ENCODE assay signal across 9 mouse cellular contexts in genomic region chr13:75931073-75931472, GRCm38 (mm10). TPM values are rescaled to one million over a fixed set of nuclear protein-coding genes. Genes with fewer than 3 reads are reported as not detected.
DNase-seq lines count a peak whose midpoint lies in the region; ATAC-seq and TF ChIP-seq lines count a peak whose summit lies in the region.
"Had no signal": no experiment of that assay in that cellular context is flagged by ENCODE, and none has a peak within 500 bp of the region (broad histone marks: within the 10 kb centered on the region; RNA-seq: fewer than 3 reads in every experiment).

No protein-coding gene starts in this region.

- no peaks in the 10 kb centered on the region for H3K27me3 ChIP-seq in forebrain, embryonic 10.5 days (ENCODE audit: poor library complexity, severe bottlenecking)
- H3K27me3 ChIP-seq in liver, embryonic 16.5 days (ENCODE audit: control insufficient read depth, insufficient read depth, low read depth, low read length), result no peaks in the 10 kb centered on the region
- no peaks in the 10 kb centered on the region for H3K27me3 ChIP-seq in thymus, adult 2 months (ENCODE audit: control insufficient read depth, insufficient read depth, low read length)
- H3K27me3 ChIP-seq: embryonic facial prominence, embryonic 15.5 days had no signal

- H3K27ac ChIP-seq in forebrain, embryonic 10.5 days, result peak overlapping the region; percentile 40; the same call in 1 of the 2 replicates
- H3K27ac ChIP-seq in liver, embryonic 16.5 days (ENCODE audit: low read length), result no peak overlapping the region
- no peak overlapping the region for H3K27ac ChIP-seq in thymus, adult 2 months (ENCODE audit: control insufficient read depth, insufficient read depth, low read length)
- H3K27ac ChIP-seq: embryonic facial prominence, embryonic 15.5 days had no signal

- no peak for TF ChIP-seq POLR2A in thymus, adult 2 months (IDR thresholded peaks at IDR 0.05; ENCODE audit: control insufficient read depth, extremely low read depth, insufficient read depth, low read length, poor library complexity)

- peaks cover 7% of the 10 kb centered on the region; the same call in 1 of the 2 replicates for H3K4me1 ChIP-seq in forebrain, embryonic 10.5 days
- H3K4me1 ChIP-seq in liver, embryonic 16.5 days (ENCODE audit: control insufficient read depth, low read depth, low read length), result no peaks in the 10 kb centered on the region
- H3K4me1 ChIP-seq in thymus, adult 2 months (replicated peaks; ENCODE audit: control insufficient read depth, insufficient read depth, low read length), result peaks cover 2% of the 10 kb centered on the region; the same call in 1 of the 2 replicates
- H3K4me1 ChIP-seq: embryonic facial prominence, embryonic 15.5 days had no signal

- TF ChIP-seq CTCF in thymus, adult 2 months (IDR thresholded peaks at IDR 0.05; ENCODE audit: borderline replicate concordance, control insufficient read depth, extremely low read depth, insufficient read depth, low read length, poor library complexity), result no peak

- no peak overlapping the region for H3K4me2 ChIP-seq in liver, embryonic 16.5 days (ENCODE audit: low read depth, low read length)
- H3K4me2 ChIP-seq: embryonic facial prominence, embryonic 15.5 days had no signal

- H3K9ac ChIP-seq in liver, embryonic 16.5 days (ENCODE audit: low read depth, low read length), result no peak overlapping the region
- H3K9ac ChIP-seq: embryonic facial prominence, embryonic 15.5 days had no signal

- H3K36me3 ChIP-seq in forebrain, embryonic 10.5 days (replicated peaks), result peaks cover 69% of the 10 kb centered on the region
- H3K36me3 ChIP-seq in liver, embryonic 16.5 days (ENCODE audit: control insufficient read depth, insufficient read depth), result no peaks in the 10 kb centered on the region
- H3K36me3 ChIP-seq in thymus, adult 2 months (ENCODE audit: control insufficient read depth, insufficient read depth, low read length), result no peaks in the 10 kb centered on the region

- no peaks in the 10 kb centered on the region for H3K9me3 ChIP-seq in forebrain, embryonic 10.5 days
- no peaks in the 10 kb centered on the region for H3K9me3 ChIP-seq in liver, embryonic 16.5 days (replicated peaks; ENCODE audit: control insufficient read depth, low read length)
- H3K9me3 ChIP-seq: embryonic facial prominence, embryonic 15.5 days had no signal

- peak; percentile 61 for DNase-seq in gastrocnemius, postnatal 14 days
- DNase-seq in gastrocnemius, postnatal 25 days, result no peak
- DNase-seq in forebrain, embryonic 10.5 days (ENCODE audit: extremely low spot score, low spot score), result no peak
- DNase-seq in heart, postnatal 10 days, result peak; percentile 68
- peak; percentile 80 to 85 for DNase-seq in kidney, postnatal 4 days
- peak; percentile 79 for DNase-seq in retina, postnatal 1 day
- DNase-seq in thymus, adult 2 months, result no peak

- ATAC-seq in liver, embryonic 16.5 days (ENCODE audit: low read depth), result peak; percentile 94

- WGBS in forebrain, embryonic 10.5 days, result 60% methylated on average over 5 of the region's 5 CpGs
- WGBS in liver, embryonic 16.5 days (ENCODE audit: insufficient replicate concordance), result 14% methylated on average over 5 of the region's 5 CpGs
- 2% methylated on average over 5 of the region's 5 CpGs for WGBS in thymus, adult 2 months

- H3K4me3 ChIP-seq in forebrain, embryonic 10.5 days, result no peak overlapping the region
- no peak overlapping the region for H3K4me3 ChIP-seq in liver, embryonic 16.5 days (ENCODE audit: low read depth, low read length)
- no peak overlapping the region for H3K4me3 ChIP-seq in thymus, adult 2 months (ENCODE audit: control insufficient read depth, insufficient read depth, low read length)
- H3K4me3 ChIP-seq: embryonic facial prominence, embryonic 15.5 days had no signal

- intact Hi-C loops in gastrocnemius, postnatal 14 days (cut with DNase I; ENCODE audit: low total_unique reads), result no loop called here
- intact Hi-C loops in heart, postnatal 10 days (cut with DNase I), result no loop called here

RNA-seq across cellular contexts. Expression of gene Rhobtb3, which starts 12.7 kb away (rescaled TPM):
- 10 to 100 TPM; 12.0 to 16.4 TPM for total RNA-seq in gastrocnemius, postnatal 14 days (2021)
- 10 to 100 TPM; 11.6 to 15.8 TPM for total RNA-seq in gastrocnemius, postnatal 25 days (2021)
- 42.8 and 44.4 TPM in 2 replicates for polyA plus RNA-seq in forebrain, embryonic 10.5 days (2016; fragmentation: Nextera tagmentation; extraction: Ambion mirVana)
- 10 to 100 TPM; 23.9 to 25.9 TPM for total RNA-seq in heart, postnatal 10 days (2021)
- 3.6 and 4.0 TPM in 2 replicates for polyA plus RNA-seq in liver, embryonic 16.5 days (2015; fragmentation: Nextera tagmentation; extraction: Ambion mirVana)
- polyA plus RNA-seq in thymus, adult 2 months (2012; rRNA removed), result 0.61 and 1.4 TPM in 2 replicates

RNA-seq across cellular contexts. Expression of gene Spata9, which starts 35.9 kb away (rescaled TPM):
- total RNA-seq in gastrocnemius, postnatal 14 days (2021), result not detected
- total RNA-seq in gastrocnemius, postnatal 25 days (2021), result not detected
- polyA plus RNA-seq in forebrain, embryonic 10.5 days (2016; fragmentation: Nextera tagmentation; extraction: Ambion mirVana), result 0.64 and 1.2 TPM in 2 replicates
- not detected for total RNA-seq in heart, postnatal 10 days (2021)
- 0.47 and 0.49 TPM in 2 replicates for polyA plus RNA-seq in liver, embryonic 16.5 days (2015; fragmentation: Nextera tagmentation; extraction: Ambion mirVana)
- polyA plus RNA-seq in thymus, adult 2 months (2012; rRNA removed), result not detected in 2 replicates

Comparison
In these comparisons a context has a peak if more than half of its experiments do, and no peak if none do; other contexts are left out.
1. DNase-seq: peak in gastrocnemius, postnatal 14 days (single experiment), heart, postnatal 10 days (2 of 2), kidney, postnatal 4 days (2 of 2) and retina, postnatal 1 day (single experiment); none in gastrocnemius, postnatal 25 days (single experiment), forebrain, embryonic 10.5 days (single experiment) and thymus, adult 2 months (single experiment).